Comparison of ENCODE assay signal across 23 mouse cellular contexts in genomic region chr6:34471434-34472110, GRCm38 (mm10). TPM values are rescaled to one million over a fixed set of nuclear protein-coding genes. Genes with fewer than 3 reads are reported as not detected.
DNase-seq lines count a peak whose midpoint lies in the region; ATAC-seq and TF ChIP-seq lines count a peak whose summit lies in the region.
"Had no signal": no experiment of that assay in that cellular context is flagged by ENCODE, and none has a peak within 500 bp of the region (broad histone marks: within the 10 kb centered on the region; RNA-seq: fewer than 3 reads in every experiment).

No protein-coding gene starts in this region.

- peak; percentile 13 for DNase-seq in heart, postnatal 0 days (ENCODE audit: low spot score)
- no peak for DNase-seq in heart, postnatal 36 days
- peak; percentile 95 for DNase-seq in c-Kit-positive CD71-positive TER-119-positive erythroid progenitor cells, embryonic 14.5 days (ENCODE audit: low spot score)
- peak; percentile 84 for DNase-seq in liver, embryonic 13.5 days
- DNase-seq in spleen, postnatal 36 days (ENCODE audit: low spot score in 2 of 2) = peak; percentile 63 to 82
- DNase-seq in left cerebral cortex, adult 2 months (ENCODE audit: extremely low spot score in 1 of 2, low spot score in 2 of 2) = no peak
- no peak for DNase-seq in left cerebral cortex, postnatal 36 days (ENCODE audit: low spot score in 2 of 2)
- DNase-seq: adrenal gland, postnatal 36 days; cerebellum, adult 8-10 months; embryo, embryonic 11 days; gastrocnemius, adult 2 months; kidney, postnatal 25 days; lung, embryonic 14.5 days; thymus, postnatal 25 days had no signal

- H3K27me3 ChIP-seq in heart, postnatal 0 days (ENCODE audit: control insufficient read depth, insufficient read depth, low read length) = no peaks in the 10 kb centered on the region
- peaks cover 7% of the 10 kb centered on the region; the same call in 1 of the 2 replicates for H3K27me3 ChIP-seq in liver, embryonic 13.5 days
- H3K27me3 ChIP-seq in kidney, embryonic 14.5 days (ENCODE audit: control insufficient read depth, insufficient read depth, low read length) = no peaks in the 10 kb centered on the region
- H3K27me3 ChIP-seq: hindbrain, embryonic 13.5 days; neural tube, embryonic 15.5 days; stomach, embryonic 15.5 days had no signal

- ATAC-seq in heart, postnatal 0 days (ENCODE audit: insufficient read depth, low read depth) = no peak
- ATAC-seq in liver, embryonic 13.5 days (ENCODE audit: low read depth) = peak; percentile 75
- ATAC-seq in kidney, embryonic 14.5 days (ENCODE audit: low FRiP score, low TSS enrichment) = no peak
- ATAC-seq: activated CD4-positive, CD25-positive, alpha-beta regulatory T cell, adult 4 months; intestine, embryonic 16.5 days had no signal

- no peak overlapping the region for H3K27ac ChIP-seq in heart, postnatal 0 days (ENCODE audit: low read depth)
- peak overlapping the region; percentile 94 for H3K27ac ChIP-seq in liver, embryonic 13.5 days
- no peak overlapping the region for H3K27ac ChIP-seq in left cerebral cortex, adult 2 months
- H3K27ac ChIP-seq in kidney, embryonic 14.5 days (ENCODE audit: low read depth, low read length) = no peak overlapping the region
- H3K27ac ChIP-seq: gastrocnemius, adult 2 months; hindbrain, embryonic 13.5 days; neural tube, embryonic 15.5 days; stomach, embryonic 15.5 days had no signal

- H3K4me2 ChIP-seq in heart, postnatal 0 days (ENCODE audit: low read depth, low read length) = no peak overlapping the region
- peak overlapping the region; percentile 42 for H3K4me2 ChIP-seq in liver, embryonic 13.5 days
- no peak overlapping the region for H3K4me2 ChIP-seq in kidney, embryonic 14.5 days (replicated peaks; ENCODE audit: low read depth, low read length)
- H3K4me2 ChIP-seq: hindbrain, embryonic 13.5 days; lung, embryonic 14.5 days; neural tube, embryonic 15.5 days; stomach, embryonic 15.5 days had no signal

- H3K4me3 ChIP-seq in heart, postnatal 0 days (ENCODE audit: low read depth, low read length) = no peak overlapping the region
- peak overlapping the region; percentile 1; the same call in 1 of the 2 replicates for H3K4me3 ChIP-seq in liver, embryonic 13.5 days (replicated peaks)
- H3K4me3 ChIP-seq in left cerebral cortex, adult 2 months = no peak overlapping the region
- H3K4me3 ChIP-seq in kidney, embryonic 14.5 days (ENCODE audit: low read length) = no peak overlapping the region
- H3K4me3 ChIP-seq: gastrocnemius, adult 2 months; hindbrain, embryonic 13.5 days; megakaryocyte, embryonic 14.5 days; neural tube, embryonic 15.5 days; stomach, embryonic 15.5 days had no signal

- H3K4me1 ChIP-seq in heart, postnatal 0 days (ENCODE audit: control insufficient read depth, insufficient read depth) = peaks cover 8% of the 10 kb centered on the region; the same call in 1 of the 2 replicates
- H3K4me1 ChIP-seq in liver, embryonic 13.5 days (replicated peaks) = peaks cover 58% of the 10 kb centered on the region
- 0 out of 2 replicates have a peak, but pooled peaks cover under 1% of the 10 kb centered on the region for H3K4me1 ChIP-seq in kidney, embryonic 14.5 days (ENCODE audit: control insufficient read depth, insufficient read depth, low read length)
- H3K4me1 ChIP-seq: stomach, embryonic 15.5 days had no signal

- H3K9ac ChIP-seq in heart, postnatal 0 days (replicated peaks; ENCODE audit: low read depth, low read length) = no peak overlapping the region
- peak overlapping the region; percentile 39 for H3K9ac ChIP-seq in liver, embryonic 13.5 days
- H3K9ac ChIP-seq in kidney, embryonic 14.5 days (ENCODE audit: low read depth, low read length) = no peak overlapping the region
- H3K9ac ChIP-seq: hindbrain, embryonic 13.5 days; lung, embryonic 14.5 days; neural tube, embryonic 15.5 days; stomach, embryonic 15.5 days had no signal

- no peaks in the 10 kb centered on the region for H3K9me3 ChIP-seq in heart, postnatal 0 days (replicated peaks; ENCODE audit: control insufficient read depth, low read length)
- no peaks in the 10 kb centered on the region for H3K9me3 ChIP-seq in liver, embryonic 13.5 days (replicated peaks)
- H3K9me3 ChIP-seq in kidney, embryonic 14.5 days (ENCODE audit: control insufficient read depth, low read length) = no peaks in the 10 kb centered on the region
- H3K9me3 ChIP-seq: hindbrain, embryonic 13.5 days; megakaryocyte, embryonic 14.5 days; neural tube, embryonic 15.5 days; stomach, embryonic 15.5 days had no signal

- 49% methylated on average over 12 of the region's 12 CpGs for WGBS in heart, postnatal 0 days
- 32% methylated on average over 12 of the region's 12 CpGs for WGBS in liver, embryonic 13.5 days (ENCODE audit: insufficient replicate concordance)
- 60% methylated on average over 12 of the region's 12 CpGs for WGBS in kidney, embryonic 14.5 days

- no peaks in the 10 kb centered on the region for H3K36me3 ChIP-seq in heart, postnatal 0 days (replicated peaks; ENCODE audit: control insufficient read depth, insufficient read depth, low read length)
- H3K36me3 ChIP-seq in liver, embryonic 13.5 days = no peaks in the 10 kb centered on the region
- no peaks in the 10 kb centered on the region for H3K36me3 ChIP-seq in kidney, embryonic 14.5 days (ENCODE audit: control insufficient read depth, insufficient read depth, low read length)
- H3K36me3 ChIP-seq: hindbrain, embryonic 13.5 days; neural tube, embryonic 15.5 days; stomach, embryonic 15.5 days had no signal

- TF ChIP-seq CTCF in heart, postnatal 0 days (IDR thresholded peaks at IDR 0.05; ENCODE audit: low read depth) = no peak
- TF ChIP-seq CTCF in left cerebral cortex, adult 2 months (IDR thresholded peaks at IDR 0.05) = no peak

- no peak for TF ChIP-seq EP300 in heart, postnatal 0 days (IDR thresholded peaks at IDR 0.05; ENCODE audit: low read depth)

- intact Hi-C loops in heart, postnatal 36 days (cut with DNase I) = loop anchor here (5.0 kb wide), 1 partner anchor 776 kb away; no protein-coding TSS in a partner anchor
- intact Hi-C loops in left cerebral cortex, adult 2 months (cut with DNase I) = no loop called here
- intact Hi-C loops in left cerebral cortex, postnatal 36 days (cut with DNase I) = no loop called here

RNA-seq across cellular contexts. Expression of gene Bpgm, which starts 4.4 kb away (rescaled TPM):
- total RNA-seq in heart, postnatal 0 days (2014; rRNA removed; ENCODE audit: low replicate concordance) = 21.6 and 29.2 TPM in 2 replicates
- polyA plus RNA-seq in heart, postnatal 0 days (2015; fragmentation: Nextera tagmentation; extraction: Ambion mirVana) = 20.4 and 26.3 TPM in 2 replicates
- 10 to 100 TPM; 54.7 to 59.1 TPM for total RNA-seq in heart, postnatal 36 days (2021)
- polyA plus RNA-seq in liver, embryonic 13.5 days (2015; fragmentation: Nextera tagmentation; extraction: Ambion mirVana) = 136 and 141 TPM in 2 replicates
- 10 to 100 TPM; 56.1 to 58.7 TPM for total RNA-seq in left cerebral cortex, adult 2 months (2021)
- 10 to 100 TPM; 63.2 to 70.6 TPM for total RNA-seq in left cerebral cortex, postnatal 36 days (2021)
- 32.3 and 42.3 TPM in 2 replicates for polyA plus RNA-seq in kidney, embryonic 14.5 days (2014; fragmentation: Nextera tagmentation; extraction: Ambion mirVana)

RNA-seq across cellular contexts. Expression of gene Akr1b7, which starts 59.4 kb away (rescaled TPM):
- 0.27 TPM in 1 of 2 replicates, not detected in the other for total RNA-seq in heart, postnatal 0 days (2014; rRNA removed; ENCODE audit: low replicate concordance)
- 0.08 and 0.31 TPM in 2 replicates for polyA plus RNA-seq in heart, postnatal 0 days (2015; fragmentation: Nextera tagmentation; extraction: Ambion mirVana)
- not detected for total RNA-seq in heart, postnatal 36 days (2021)
- polyA plus RNA-seq in liver, embryonic 13.5 days (2015; fragmentation: Nextera tagmentation; extraction: Ambion mirVana) = 3.0 and 3.8 TPM in 2 replicates
- total RNA-seq in left cerebral cortex, adult 2 months (2021) = not detected
- not detected for total RNA-seq in left cerebral cortex, postnatal 36 days (2021)
- 32.1 and 33.8 TPM in 2 replicates for polyA plus RNA-seq in kidney, embryonic 14.5 days (2014; fragmentation: Nextera tagmentation; extraction: Ambion mirVana)
- total RNA-seq: gastrocnemius, adult 2 months; monocyte, adult 5-6 weeks had no signal
- polyA plus RNA-seq: activated CD4-positive, CD25-positive, alpha-beta regulatory T cell, adult 4 months; forebrain, embryonic 11.5 days; hindbrain, embryonic 13.5 days; lung, embryonic 14.5 days had no signal

Comparison
In these comparisons a context has a peak if more than half of its experiments do, and no peak if none do; other contexts are left out.
1. DNase-seq: peak in heart, postnatal 0 days (single experiment), c-Kit-positive CD71-positive TER-119-positive erythroid progenitor cells, embryonic 14.5 days (single experiment), liver, embryonic 13.5 days (single experiment) and spleen, postnatal 36 days (2 of 2); none in heart, postnatal 36 days (0 of 2), left cerebral cortex, adult 2 months (0 of 2) and left cerebral cortex, postnatal 36 days (0 of 2).